Mouse (Mus musculus): Measurements from ENCODE around the gene Dnajb2. TPM values are rescaled to one million over a fixed set of nuclear protein-coding genes. Genes with fewer than 3 reads are reported as not detected.
A peak's percentile ranks its signal among the peaks of the same experiment; 100 is the strongest.
"Not testable (repeated sequence)": the region's sequence is repeated elsewhere in the genome, so short reads cannot be mapped to it uniquely, and the experiment has no call there.

Gene Dnajb2
- polyA plus RNA-seq, 1 experiment from 2014 or later, result 17.8 TPM

- DNase-seq (ENCODE audit: low spot score), result no peak
- 76% methylated on average over 3 of the region's 3 CpGs for WGBS
- no peak overlapping the region for H3K4me3 ChIP-seq (ENCODE audit: low read depth, low read length)
- H3K36me3 ChIP-seq (ENCODE audit: control insufficient read depth, insufficient read depth, low read length), result no peaks in the 10 kb centered on the region
- H3K4me2 ChIP-seq (replicated peaks; ENCODE audit: low read depth, low read length), result no peak overlapping the region
- no peak overlapping the region for H3K9ac ChIP-seq (ENCODE audit: low read depth, low read length)
- H3K4me1 ChIP-seq (replicated peaks; ENCODE audit: control insufficient read depth, insufficient read depth, low read length), result no peaks in the 10 kb centered on the region
- H3K27ac ChIP-seq (ENCODE audit: low read depth, low read length), result no peak overlapping the region
- no peaks in the 10 kb centered on the region for H3K9me3 ChIP-seq (ENCODE audit: control insufficient read depth, low read length)
- ATAC-seq (ENCODE audit: low FRiP score), result no peak
- H3K27me3 ChIP-seq (ENCODE audit: control insufficient read depth, insufficient read depth, low read length), result peaks cover 6% of the 10 kb centered on the region
Observed at GRCm38 (mm10) chr1:75225473-75225872, 10.7 kb upstream of the Dnajb2 start.

GRCm38 (mm10) chr1:75226138-75226537 lies 10.1 kb upstream of the Dnajb2 start:
- H3K36me3 ChIP-seq (ENCODE audit: control insufficient read depth, insufficient read depth, low read length), result no peaks in the 10 kb centered on the region
- no peak overlapping the region for H3K9ac ChIP-seq (ENCODE audit: low read depth, low read length)
- H3K4me3 ChIP-seq (ENCODE audit: low read depth, low read length), result no peak overlapping the region
- ATAC-seq (ENCODE audit: low FRiP score) (no peak), DNase-seq (ENCODE audit: low spot score) (no peak)
- no peak overlapping the region for H3K4me2 ChIP-seq (replicated peaks; ENCODE audit: low read depth, low read length)
- H3K9me3 ChIP-seq (ENCODE audit: control insufficient read depth, low read length), result no peaks in the 10 kb centered on the region
- H3K4me1 ChIP-seq (replicated peaks; ENCODE audit: control insufficient read depth, insufficient read depth, low read length), result no peaks in the 10 kb centered on the region
- H3K27me3 ChIP-seq (ENCODE audit: control insufficient read depth, insufficient read depth, low read length), result no peaks in the 10 kb centered on the region; the same call in 1 of the 2 replicates
- H3K27ac ChIP-seq (ENCODE audit: low read depth, low read length), result no peak overlapping the region
- 66% methylated on average over 2 of the region's 2 CpGs for whole genome bisulfite sequencing

- Histone ChIP-seq H3K36me3 (ENCODE audit: control insufficient read depth, insufficient read depth, low read length) (no peaks in the 10 kb centered on the region), H3K27ac (ENCODE audit: low read depth, low read length) (no peak overlapping the region), H3K4me3 (ENCODE audit: low read depth, low read length) (no peak overlapping the region), H3K4me2 (replicated peaks; ENCODE audit: low read depth, low read length) (no peak overlapping the region), H3K9ac (ENCODE audit: low read depth, low read length) (no peak overlapping the region), H3K9me3 (ENCODE audit: control insufficient read depth, low read length) (no peaks in the 10 kb centered on the region), H3K4me1 (replicated peaks; ENCODE audit: control insufficient read depth, insufficient read depth, low read length) (no peaks in the 10 kb centered on the region), H3K27me3 (ENCODE audit: control insufficient read depth, insufficient read depth, low read length) (no peaks in the 10 kb centered on the region)
- 64% methylated on average over 1 of the region's 1 CpGs for WGBS
- ATAC-seq (ENCODE audit: low FRiP score) (no peak), DNase-seq (ENCODE audit: low spot score) (no peak)
Observed at GRCm38 (mm10) chr1:75227653-75228052, 8.6 kb upstream of the Dnajb2 start.

- H3K9me3 ChIP-seq (ENCODE audit: control insufficient read depth, low read length), result no peaks in the 10 kb centered on the region
- H3K4me2 ChIP-seq (replicated peaks; ENCODE audit: low read depth, low read length), result no peak overlapping the region
- H3K4me1 ChIP-seq (replicated peaks; ENCODE audit: control insufficient read depth, insufficient read depth, low read length), result no peaks in the 10 kb centered on the region
- H3K4me3 ChIP-seq (ENCODE audit: low read depth, low read length), result no peak overlapping the region
- H3K36me3 ChIP-seq (ENCODE audit: control insufficient read depth, insufficient read depth, low read length), result no peaks in the 10 kb centered on the region
- H3K27ac ChIP-seq (ENCODE audit: low read depth, low read length), result no peak overlapping the region
- ATAC-seq (ENCODE audit: low FRiP score), result no peak
- DNase-seq (ENCODE audit: low spot score), result no peak
- no peaks in the 10 kb centered on the region for H3K27me3 ChIP-seq (ENCODE audit: control insufficient read depth, insufficient read depth, low read length)
- 72% methylated on average over 4 of the region's 4 CpGs for WGBS
- H3K9ac ChIP-seq (ENCODE audit: low read depth, low read length), result no peak overlapping the region
Observed at GRCm38 (mm10) chr1:75229158-75229557, 7.0 kb upstream of the Dnajb2 start.

GRCm38 (mm10) chr1:75230335-75230994 lies 5.7 kb upstream of the Dnajb2 start:
- DNase-seq (ENCODE audit: low spot score) (no peak), ATAC-seq (ENCODE audit: low FRiP score) (no peak)
- 81% methylated on average over 7 of the region's 7 CpGs for WGBS
- Histone ChIP-seq H3K9ac (ENCODE audit: low read depth, low read length) (no peak overlapping the region), H3K4me3 (ENCODE audit: low read depth, low read length) (no peak overlapping the region), H3K27ac (ENCODE audit: low read depth, low read length) (no peak overlapping the region), H3K4me2 (replicated peaks; ENCODE audit: low read depth, low read length) (no peak overlapping the region), H3K27me3 (ENCODE audit: control insufficient read depth, insufficient read depth, low read length) (no peaks in the 10 kb centered on the region), H3K4me1 (replicated peaks; ENCODE audit: control insufficient read depth, insufficient read depth, low read length) (no peaks in the 10 kb centered on the region), H3K36me3 (ENCODE audit: control insufficient read depth, insufficient read depth, low read length) (no peaks in the 10 kb centered on the region), H3K9me3 (ENCODE audit: control insufficient read depth, low read length) (no peaks in the 10 kb centered on the region)

GRCm38 (mm10) chr1:75231224-75231623 lies 5.0 kb upstream of the Dnajb2 start:
- 83% methylated on average over 4 of the region's 4 CpGs for WGBS
- Histone ChIP-seq H3K9ac (ENCODE audit: low read depth, low read length) (no peak overlapping the region), H3K27me3 (ENCODE audit: control insufficient read depth, insufficient read depth, low read length) (no peaks in the 10 kb centered on the region), H3K9me3 (ENCODE audit: control insufficient read depth, low read length) (no peaks in the 10 kb centered on the region), H3K4me1 (replicated peaks; ENCODE audit: control insufficient read depth, insufficient read depth, low read length) (no peaks in the 10 kb centered on the region), H3K4me2 (replicated peaks; ENCODE audit: low read depth, low read length) (no peak overlapping the region), H3K4me3 (ENCODE audit: low read depth, low read length) (no peak overlapping the region), H3K27ac (ENCODE audit: low read depth, low read length) (no peak overlapping the region), H3K36me3 (ENCODE audit: control insufficient read depth, insufficient read depth, low read length) (no peaks in the 10 kb centered on the region)
- DNase-seq (ENCODE audit: low spot score) (no peak), ATAC-seq (ENCODE audit: low FRiP score) (no peak)

GRCm38 (mm10) chr1:75231664-75232152 lies 4.5 kb upstream of the Dnajb2 start, which contains the start of gene A630095N17Rik:
Gene A630095N17Rik, minus strand, starts transcription at chr1:75232102.
- Histone ChIP-seq H3K4me1 (replicated peaks; ENCODE audit: control insufficient read depth, insufficient read depth, low read length) (no peaks in the 10 kb centered on the region), H3K4me3 (ENCODE audit: low read depth, low read length) (no peak within 1 kb of the TSS), H3K36me3 (ENCODE audit: control insufficient read depth, insufficient read depth, low read length) (no peaks in the 10 kb centered on the region), H3K9ac (ENCODE audit: low read depth, low read length) (no peak within 1 kb of the TSS), H3K27ac (ENCODE audit: low read depth, low read length) (no peak within 1 kb of the TSS), H3K27me3 (ENCODE audit: control insufficient read depth, insufficient read depth, low read length) (no peaks in the 10 kb centered on the region), H3K9me3 (ENCODE audit: control insufficient read depth, low read length) (no peaks in the 10 kb centered on the region), H3K4me2 (replicated peaks; ENCODE audit: low read depth, low read length) (no peak within 1 kb of the TSS)
- no peak for ATAC-seq (ENCODE audit: low FRiP score)
- DNase-seq (ENCODE audit: low spot score), result no peak
- 77% methylated on average over 5 of the region's 5 CpGs for WGBS

- not testable (repeated sequence) for H3K27me3 ChIP-seq (ENCODE audit: control insufficient read depth, insufficient read depth, low read length); DNase-seq (ENCODE audit: low spot score); H3K36me3 ChIP-seq (ENCODE audit: control insufficient read depth, insufficient read depth, low read length); H3K27ac ChIP-seq (ENCODE audit: low read depth, low read length); H3K4me2 ChIP-seq (replicated peaks; ENCODE audit: low read depth, low read length); H3K4me1 ChIP-seq (replicated peaks; ENCODE audit: control insufficient read depth, insufficient read depth, low read length); H3K9ac ChIP-seq (ENCODE audit: low read depth, low read length); ATAC-seq (ENCODE audit: low FRiP score); H3K4me3 ChIP-seq (ENCODE audit: low read depth, low read length); H3K9me3 ChIP-seq (ENCODE audit: control insufficient read depth, low read length)
- 65% methylated on average over 4 of the region's 4 CpGs for WGBS
Observed at GRCm38 (mm10) chr1:75232489-75232888, 3.7 kb upstream of the Dnajb2 start.

GRCm38 (mm10) chr1:75234606-75235005 lies 1.6 kb upstream of the Dnajb2 start:
- no peaks in the 10 kb centered on the region for H3K9me3 ChIP-seq (ENCODE audit: control insufficient read depth, low read length)
- no peak overlapping the region for H3K4me2 ChIP-seq (replicated peaks; ENCODE audit: low read depth, low read length)
- ATAC-seq (ENCODE audit: low FRiP score) (peak; percentile 55; the same call in 1 of the 2 replicates), DNase-seq (ENCODE audit: low spot score) (peak; percentile 68)
- H3K9ac ChIP-seq (ENCODE audit: low read depth, low read length), result no peak overlapping the region
- WGBS, result 2% methylated on average over 8 of the region's 8 CpGs
- no peak overlapping the region for H3K27ac ChIP-seq (ENCODE audit: low read depth, low read length)
- H3K4me3 ChIP-seq (ENCODE audit: low read depth, low read length), result no peak overlapping the region
- H3K27me3 ChIP-seq (ENCODE audit: control insufficient read depth, insufficient read depth, low read length), result no peaks in the 10 kb centered on the region
- H3K36me3 ChIP-seq (ENCODE audit: control insufficient read depth, insufficient read depth, low read length), result no peaks in the 10 kb centered on the region
- H3K4me1 ChIP-seq (replicated peaks; ENCODE audit: control insufficient read depth, insufficient read depth, low read length), result peaks cover 3% of the 10 kb centered on the region; the same call in 1 of the 2 replicates

Measured in hindbrain, embryonic 11.5 days (tissue).